Mouse (Mus musculus): ENCODE results near the gene Usp9x. TPM values are rescaled to one million over a fixed set of nuclear protein-coding genes. Genes with fewer than 3 reads are reported as not detected.

Usp9x gene
- polyA plus RNA-seq, 1 experiment from 2014 or later, result 58.2 TPM

DNA sequence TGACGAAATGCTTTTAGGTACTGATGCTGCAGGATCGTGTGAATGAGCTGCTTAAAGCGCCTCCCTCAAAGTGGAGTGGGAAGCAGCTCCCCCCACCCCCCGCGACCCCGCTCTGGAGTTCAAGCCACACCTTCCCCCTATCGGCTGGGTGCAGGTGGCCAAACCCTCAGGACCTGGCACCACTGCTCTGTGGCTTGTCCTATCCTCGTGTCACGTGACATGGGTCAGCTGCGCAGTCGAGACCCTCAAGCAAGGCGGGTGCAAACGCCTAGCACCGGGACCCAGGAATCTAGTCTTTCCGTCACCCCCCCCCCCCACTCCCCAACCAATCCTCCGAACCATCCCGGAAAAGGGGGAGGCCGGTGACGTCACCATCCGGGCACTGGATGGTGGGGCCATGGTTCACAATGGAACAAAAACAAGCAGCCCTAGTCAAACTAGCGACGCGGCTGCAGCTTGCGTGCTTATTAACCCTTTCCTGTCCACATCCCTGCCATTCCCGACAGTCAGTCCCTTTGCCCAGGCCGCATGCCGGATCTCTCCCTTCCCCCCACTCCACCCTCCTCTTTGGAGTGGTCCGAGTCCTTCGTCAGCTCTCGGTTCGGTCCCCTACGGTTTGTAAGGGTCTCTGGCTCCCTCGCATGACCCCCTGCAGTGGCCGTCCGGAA lies 591 bp upstream of the Usp9x start:
- peak overlapping the region; percentile 61 for H3K9ac ChIP-seq (ENCODE audit: low read length)
- H3K4me1 ChIP-seq (ENCODE audit: control insufficient read depth, insufficient read depth, low read length), result no peaks in the 10 kb centered on the region
- 20% methylated on average over 32 of the region's 35 CpGs for WGBS
- peak overlapping the region; percentile 38 for H3K4me2 ChIP-seq
- peak; percentile 88 for ATAC-seq (ENCODE audit: low FRiP score)
- no peaks in the 10 kb centered on the region for H3K9me3 ChIP-seq (ENCODE audit: control insufficient read depth, low read length)
- peak; percentile 98 for DNase-seq (ENCODE audit: low spot score, missing footprints)
- no peaks in the 10 kb centered on the region for H3K27me3 ChIP-seq (ENCODE audit: control insufficient read depth, insufficient read depth, low read length)
- H3K36me3 ChIP-seq (ENCODE audit: control insufficient read depth, insufficient read depth, low read length), result no peaks in the 10 kb centered on the region
- H3K4me3 ChIP-seq (ENCODE audit: low read depth, low read length), result peak overlapping the region; percentile 73
- H3K27ac ChIP-seq (ENCODE audit: low read depth, low read length), result peak overlapping the region; percentile 84

- no peaks in the 10 kb centered on the region for H3K9me3 ChIP-seq (ENCODE audit: control insufficient read depth, low read length)
- peak overlapping the region; percentile 88 for H3K9ac ChIP-seq (ENCODE audit: low read length)
- H3K36me3 ChIP-seq (ENCODE audit: control insufficient read depth, insufficient read depth, low read length), result no peaks in the 10 kb centered on the region
- no peaks in the 10 kb centered on the region for H3K4me1 ChIP-seq (ENCODE audit: control insufficient read depth, insufficient read depth, low read length)
- DNase-seq (ENCODE audit: low spot score, missing footprints), result peak; percentile 89
- ATAC-seq (ENCODE audit: low FRiP score), result peak; percentile 16
- H3K4me2 ChIP-seq, result peak overlapping the region; percentile 30
- no peaks in the 10 kb centered on the region for H3K27me3 ChIP-seq (ENCODE audit: control insufficient read depth, insufficient read depth, low read length)
- WGBS, result 22% methylated on average over 25 of the region's 67 CpGs
- peak overlapping the region; percentile 73 for H3K4me3 ChIP-seq (ENCODE audit: low read depth, low read length)
- H3K27ac ChIP-seq (ENCODE audit: low read depth, low read length), result peak overlapping the region; percentile 89
These were observed 620 bp downstream of the Usp9x start for GRCm38 (mm10) chrX:13071776-13072460.

DNA sequence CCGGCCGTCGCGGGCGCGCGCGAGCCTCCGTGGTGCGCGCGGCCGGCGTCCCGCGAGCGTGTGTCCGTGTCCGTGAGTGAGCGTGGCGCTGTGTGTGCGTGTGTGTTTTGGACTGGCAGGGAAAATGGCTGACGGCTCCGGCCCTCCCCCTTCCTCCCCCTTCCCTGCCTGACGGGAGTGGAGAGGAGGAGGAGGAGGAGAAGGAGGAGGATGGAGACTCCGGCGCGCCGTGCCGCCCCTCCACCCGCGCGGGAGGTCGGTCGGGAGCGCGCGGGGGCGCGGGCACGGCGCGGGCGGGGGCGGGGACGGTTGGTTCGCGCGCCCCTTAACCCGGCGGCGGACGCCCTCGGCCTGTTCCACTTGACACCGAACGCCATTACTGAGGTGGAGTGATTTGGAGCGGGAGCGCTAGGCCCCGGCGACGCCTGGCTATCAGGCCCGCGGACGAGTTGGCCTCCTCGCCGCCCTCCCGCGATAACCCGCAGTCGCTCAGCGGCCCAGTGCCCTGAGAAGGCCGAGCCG lies 1.2 kb downstream of the Usp9x start:
- Histone ChIP-seq H3K4me2 (peak overlapping the region; percentile 50), H3K4me1 (ENCODE audit: control insufficient read depth, insufficient read depth, low read length) (no peaks in the 10 kb centered on the region), H3K27ac (ENCODE audit: low read depth, low read length) (peak overlapping the region; percentile 89), H3K4me3 (ENCODE audit: low read depth, low read length) (peak overlapping the region; percentile 73), H3K27me3 (ENCODE audit: control insufficient read depth, insufficient read depth, low read length) (no peaks in the 10 kb centered on the region), H3K9me3 (ENCODE audit: control insufficient read depth, low read length) (no peaks in the 10 kb centered on the region), H3K9ac (ENCODE audit: low read length) (peak overlapping the region; percentile 88), H3K36me3 (ENCODE audit: control insufficient read depth, insufficient read depth, low read length) (no peaks in the 10 kb centered on the region)
- peak; percentile 93 for DNase-seq (ENCODE audit: low spot score, missing footprints)
- ATAC-seq (ENCODE audit: low FRiP score), result peak; percentile 47
- 16% methylated on average over 37 of the region's 73 CpGs for WGBS

GRCm38 (mm10) chrX:13085621-13086020 lies 14.3 kb downstream of the Usp9x start:
- DNase-seq (ENCODE audit: low spot score, missing footprints), result no peak
- no peaks in the 10 kb centered on the region for H3K36me3 ChIP-seq (ENCODE audit: control insufficient read depth, insufficient read depth, low read length)
- no peak overlapping the region for H3K9ac ChIP-seq (ENCODE audit: low read length)
- H3K27ac ChIP-seq (ENCODE audit: low read depth, low read length), result no peak overlapping the region
- H3K4me1 ChIP-seq (ENCODE audit: control insufficient read depth, insufficient read depth, low read length), result no peaks in the 10 kb centered on the region
- no peak overlapping the region for H3K4me3 ChIP-seq (ENCODE audit: low read depth, low read length)
- no peak overlapping the region for H3K4me2 ChIP-seq
- no peaks in the 10 kb centered on the region for H3K9me3 ChIP-seq (ENCODE audit: control insufficient read depth, low read length)
- no peaks in the 10 kb centered on the region; the same call in 1 of the 2 replicates for H3K27me3 ChIP-seq (ENCODE audit: control insufficient read depth, insufficient read depth, low read length)
- ATAC-seq (ENCODE audit: low FRiP score), result no peak
- 79% methylated on average over 1 of the region's 1 CpGs for WGBS

GRCm38 (mm10) chrX:13096985-13097384 lies 25.7 kb downstream of the Usp9x start:
- H3K36me3 ChIP-seq (ENCODE audit: control insufficient read depth, insufficient read depth, low read length), result no peaks in the 10 kb centered on the region
- H3K27ac ChIP-seq (ENCODE audit: low read depth, low read length), result no peak overlapping the region
- WGBS, result 81% methylated on average over 1 of the region's 1 CpGs
- no peak overlapping the region for H3K4me2 ChIP-seq
- no peak overlapping the region for H3K9ac ChIP-seq (ENCODE audit: low read length)
- H3K27me3 ChIP-seq (ENCODE audit: control insufficient read depth, insufficient read depth, low read length), result no peaks in the 10 kb centered on the region; the same call in 1 of the 2 replicates
- H3K9me3 ChIP-seq (ENCODE audit: control insufficient read depth, low read length), result no peaks in the 10 kb centered on the region
- H3K4me3 ChIP-seq (ENCODE audit: low read depth, low read length), result no peak overlapping the region
- ATAC-seq (ENCODE audit: low FRiP score) (no peak), DNase-seq (ENCODE audit: low spot score, missing footprints) (no peak)
- no peaks in the 10 kb centered on the region for H3K4me1 ChIP-seq (ENCODE audit: control insufficient read depth, insufficient read depth, low read length)

- ATAC-seq (ENCODE audit: low FRiP score) (no peak), DNase-seq (ENCODE audit: low spot score, missing footprints) (peak; percentile 17)
- H3K9ac ChIP-seq (ENCODE audit: low read length), result no peak overlapping the region
- no peaks in the 10 kb centered on the region for H3K36me3 ChIP-seq (ENCODE audit: control insufficient read depth, insufficient read depth, low read length)
- H3K27me3 ChIP-seq (ENCODE audit: control insufficient read depth, insufficient read depth, low read length), result no peaks in the 10 kb centered on the region
- H3K4me1 ChIP-seq (ENCODE audit: control insufficient read depth, insufficient read depth, low read length), result no peaks in the 10 kb centered on the region
- no peak overlapping the region for H3K27ac ChIP-seq (ENCODE audit: low read depth, low read length)
- H3K9me3 ChIP-seq (ENCODE audit: control insufficient read depth, low read length), result no peaks in the 10 kb centered on the region
- no peak overlapping the region for H3K4me3 ChIP-seq (ENCODE audit: low read depth, low read length)
- WGBS, result 9% methylated on average over 7 of the region's 7 CpGs
- H3K4me2 ChIP-seq, result no peak overlapping the region
These were observed 135.2 kb downstream of the Usp9x start for GRCm38 (mm10) chrX:13206514-13206913.

DNA sequence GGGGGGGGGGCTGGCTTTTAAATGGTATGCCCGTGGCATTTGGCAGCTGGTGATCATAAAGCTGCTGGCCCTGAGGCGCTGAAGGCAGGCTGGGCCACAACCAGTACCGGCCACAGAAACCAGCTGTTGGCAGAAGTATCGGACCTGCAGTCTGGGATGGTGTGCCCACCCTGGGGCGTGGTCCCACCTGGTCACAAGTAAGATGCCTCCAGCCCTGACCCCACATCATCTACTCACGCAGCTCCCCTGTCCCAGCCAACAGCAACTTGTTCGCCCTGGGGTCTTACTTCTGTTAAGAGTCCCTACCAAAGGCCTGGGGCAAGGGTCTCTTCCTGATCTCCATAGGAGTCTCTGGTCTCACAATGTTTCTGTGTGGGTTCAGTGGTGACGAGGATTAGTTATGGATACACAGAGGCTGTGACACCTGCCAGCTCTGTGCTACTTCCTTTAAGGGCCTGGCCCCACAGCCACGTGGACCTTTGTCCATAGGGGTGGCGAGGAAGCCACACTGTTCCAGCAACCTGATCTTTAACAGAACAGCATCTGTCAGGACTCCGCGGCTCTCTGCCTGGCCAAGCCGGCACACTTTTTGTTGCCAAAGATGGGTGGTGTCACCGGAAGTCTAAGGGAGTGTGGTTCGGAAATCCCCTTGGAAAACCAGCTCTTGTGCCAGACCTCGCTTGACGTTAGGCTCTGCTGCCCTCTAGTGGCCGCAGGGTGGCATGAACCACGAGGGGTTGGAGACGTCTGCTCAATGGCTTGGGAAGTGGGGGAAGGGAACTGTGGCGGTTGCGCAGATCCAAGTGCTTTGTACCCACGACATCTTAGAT lies 136.4 kb downstream of the Usp9x start:
- Histone ChIP-seq H3K4me2 (peak overlapping the region; percentile 41; the same call in 1 of the 2 replicates), H3K4me3 (ENCODE audit: low read depth, low read length) (peak overlapping the region; percentile 18; the same call in 1 of the 2 replicates), H3K27ac (ENCODE audit: low read depth, low read length) (no peak overlapping the region), H3K36me3 (ENCODE audit: control insufficient read depth, insufficient read depth, low read length) (no peaks in the 10 kb centered on the region), H3K9me3 (ENCODE audit: control insufficient read depth, low read length) (no peaks in the 10 kb centered on the region), H3K4me1 (ENCODE audit: control insufficient read depth, insufficient read depth, low read length) (no peaks in the 10 kb centered on the region), H3K9ac (ENCODE audit: low read length) (peak overlapping the region; percentile 59), H3K27me3 (ENCODE audit: control insufficient read depth, insufficient read depth, low read length) (no peaks in the 10 kb centered on the region)
- ATAC-seq (ENCODE audit: low FRiP score) (peak; percentile 92), DNase-seq (ENCODE audit: low spot score, missing footprints) (peak; percentile 98)
- WGBS, result 27% methylated on average over 23 of the region's 23 CpGs

GRCm38 (mm10) chrX:13208404-13208803 lies 137.1 kb downstream of the Usp9x start:
- WGBS, result 48% methylated on average over 6 of the region's 6 CpGs
- Histone ChIP-seq H3K9ac (ENCODE audit: low read length) (peak overlapping the region; percentile 59), H3K36me3 (ENCODE audit: control insufficient read depth, insufficient read depth, low read length) (no peaks in the 10 kb centered on the region), H3K4me2 (peak overlapping the region; percentile 41), H3K4me1 (ENCODE audit: control insufficient read depth, insufficient read depth, low read length) (no peaks in the 10 kb centered on the region), H3K9me3 (ENCODE audit: control insufficient read depth, low read length) (no peaks in the 10 kb centered on the region), H3K27ac (ENCODE audit: low read depth, low read length) (no peak overlapping the region), H3K4me3 (ENCODE audit: low read depth, low read length) (peak overlapping the region; percentile 18; the same call in 1 of the 2 replicates), H3K27me3 (ENCODE audit: control insufficient read depth, insufficient read depth, low read length) (no peaks in the 10 kb centered on the region)
- ATAC-seq (ENCODE audit: low FRiP score), result peak; percentile 47; the same call in 1 of the 2 replicates
- no peak for DNase-seq (ENCODE audit: low spot score, missing footprints)
